Mouse (Mus musculus) kidney, adult 8-10 months (tissue): Measurements from ENCODE around the gene Txlng.
"Not testable (repeated sequence)": the region's sequence is repeated elsewhere in the genome, so short reads cannot be mapped to it uniquely, and the experiment has no call there.

Experiments used
- DNase-seq, 2 experiments: peaks; one replicate each; pipeline ENCODE4 v3.0.0; 2022

Gene Txlng

GRCm38 (mm10) chrX:162829203-162829708 lies at the start of gene Txlng:
TSS of gene Txlng (minus strand) at chrX:162829454.
- peak; percentile 97 to 99 for DNase-seq

DNA sequence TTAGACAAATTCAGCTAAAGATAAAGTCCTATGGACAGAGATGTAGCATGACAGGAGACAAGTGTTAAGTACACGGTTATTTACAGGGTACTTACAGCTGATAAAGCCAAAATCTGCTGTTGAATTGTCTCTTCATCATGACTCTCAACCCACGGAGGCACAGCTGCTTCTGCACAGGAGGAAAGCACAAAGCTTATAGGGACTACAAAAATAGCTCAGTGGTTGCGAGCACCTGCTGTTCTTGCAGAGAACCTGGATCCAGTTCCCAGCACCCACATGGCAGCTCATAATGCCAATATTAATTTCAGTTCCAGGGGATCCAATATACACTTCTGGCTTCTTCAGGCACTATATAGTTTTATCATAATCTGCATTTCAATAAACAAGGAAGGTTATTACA lies 49.0 kb upstream of the Txlng start:
- DNase-seq, result no peak

DNA sequence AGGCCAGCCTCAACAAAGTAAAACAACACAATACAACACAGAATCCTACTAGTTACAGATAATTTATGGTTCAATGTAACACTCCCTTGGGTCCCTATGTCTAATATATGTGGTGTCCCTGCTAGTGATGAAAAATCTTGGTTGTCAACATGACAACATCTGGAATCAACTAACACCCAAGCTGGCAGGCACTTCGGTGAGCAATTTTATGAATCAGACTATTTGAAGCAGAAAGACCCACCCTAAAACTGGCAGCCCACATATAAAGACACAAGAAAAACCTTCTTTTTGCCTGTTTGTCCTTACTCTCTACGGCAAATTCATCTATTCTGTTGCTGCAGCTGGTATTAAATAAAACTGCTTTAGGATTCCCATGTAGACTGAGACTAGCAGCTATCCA lies 44.5 kb upstream of the Txlng start:
- DNase-seq, result no peak

DNA sequence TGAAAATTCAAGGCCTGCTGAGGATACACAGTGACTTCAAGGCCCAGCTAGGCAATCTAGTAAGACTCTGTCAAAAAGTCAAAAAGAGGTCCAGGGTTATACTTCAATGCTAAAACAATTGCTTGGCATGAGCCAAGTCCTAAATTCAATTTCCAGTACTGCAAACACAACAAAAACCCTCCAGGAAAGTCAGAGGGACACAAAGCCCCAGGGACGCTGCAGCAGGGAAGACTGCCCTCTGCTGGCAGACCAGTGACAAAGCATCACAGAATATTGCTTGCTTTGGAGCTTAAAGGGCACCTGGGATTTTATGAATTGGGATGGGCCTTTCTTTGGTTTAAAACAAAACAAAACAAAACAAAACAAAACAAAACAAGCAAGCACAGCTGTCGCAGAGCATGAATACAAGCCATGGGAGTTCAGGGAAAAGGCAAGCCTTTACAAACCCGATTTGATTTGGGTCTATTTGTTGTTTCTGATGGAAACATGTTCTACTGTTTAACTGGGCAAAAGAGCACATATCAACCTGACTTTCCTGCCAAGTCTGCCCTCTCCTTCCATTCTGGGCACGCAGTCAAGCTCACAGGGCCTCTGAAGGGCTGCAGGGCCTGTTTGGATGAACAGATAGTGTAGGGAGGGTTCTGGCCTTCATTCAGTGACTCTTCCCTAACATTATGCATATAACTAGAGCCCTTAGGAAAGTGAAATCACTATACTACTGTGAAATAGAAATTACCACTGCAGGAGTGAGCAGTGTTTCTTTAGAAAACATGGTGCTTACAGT lies 42.7 kb upstream of the Txlng start:
- no peak for DNase-seq

DNA sequence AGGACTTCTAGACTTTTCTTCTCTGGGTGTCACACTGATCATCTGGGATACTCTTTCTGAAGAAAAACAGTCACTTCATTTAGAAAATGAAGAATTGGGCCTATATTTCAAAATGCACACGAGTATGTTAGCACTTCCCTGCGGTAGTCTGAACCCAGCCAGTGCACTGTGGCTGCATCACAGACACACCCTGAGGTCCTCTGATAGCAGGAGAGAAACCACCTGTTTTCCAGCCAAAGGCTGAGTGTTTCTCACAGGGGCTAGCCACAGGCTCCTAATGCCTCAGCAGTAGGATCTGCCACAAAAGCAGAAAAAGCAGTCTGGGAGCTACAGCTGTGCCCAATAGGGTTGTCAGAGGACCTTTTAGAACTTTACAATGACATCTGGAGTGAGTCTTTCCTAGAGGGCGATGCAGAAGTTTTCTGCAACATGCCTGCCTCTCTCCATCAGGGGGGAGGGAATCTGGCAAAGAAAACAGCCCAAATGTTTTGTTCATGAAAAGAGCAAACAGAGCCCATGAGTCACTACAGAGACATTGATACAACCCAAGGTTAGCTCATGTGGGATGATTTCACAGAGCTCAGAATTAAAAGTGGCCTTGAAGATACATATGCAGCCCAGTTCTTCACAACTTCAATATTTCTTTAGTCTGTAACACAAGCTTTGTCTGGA lies 39.2 kb upstream of the Txlng start:
- no peak for DNase-seq

- no peak for DNase-seq
Measured at GRCm38 (mm10) chrX:162848682-162849081, 19.4 kb upstream of the Txlng start.

- no peak for DNase-seq
Measured at GRCm38 (mm10) chrX:162845531-162845930, 16.3 kb upstream of the Txlng start.

- DNase-seq, result peak; percentile 9 to 28
Measured at GRCm38 (mm10) chrX:162844447-162845100, 15.3 kb upstream of the Txlng start.

- DNase-seq, result no peak
Measured at GRCm38 (mm10) chrX:162832101-162832500, 2.8 kb upstream of the Txlng start.

GRCm38 (mm10) chrX:162831542-162831941 lies 2.3 kb upstream of the Txlng start:
- DNase-seq, result no peak

GRCm38 (mm10) chrX:162831036-162831435 lies 1.8 kb upstream of the Txlng start:
- no peak for DNase-seq

GRCm38 (mm10) chrX:162830313-162830712 lies 1.1 kb upstream of the Txlng start:
- not testable (repeated sequence) for DNase-seq

DNA sequence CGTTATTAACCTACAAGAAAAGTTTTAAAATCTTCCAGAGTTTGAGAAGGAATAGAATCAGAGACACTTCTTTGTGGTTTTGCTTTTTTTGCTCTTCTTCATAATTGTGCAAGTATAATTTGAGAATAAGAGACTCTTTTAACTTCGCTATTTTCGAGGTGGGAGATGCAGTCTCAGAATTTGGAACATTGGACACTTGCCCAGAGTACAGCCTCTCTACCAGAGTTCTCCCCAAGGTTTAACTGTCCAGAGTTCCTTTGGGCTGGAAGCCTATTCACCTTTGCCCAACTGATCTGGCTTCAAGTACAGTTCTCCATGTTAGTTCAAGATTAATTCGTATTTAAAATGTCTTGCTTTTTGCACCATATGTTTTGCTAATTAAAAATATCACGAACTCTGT lies 487 bp upstream of the Txlng start:
- DNase-seq, result peak; percentile 32 to 66

- DNase-seq, result peak in 1 of 2 experiments; percentile 6
Measured at GRCm38 (mm10) chrX:162828783-162829182, 471 bp downstream of the Txlng start.

GRCm38 (mm10) chrX:162828016-162828415 lies 1.2 kb downstream of the Txlng start:
- DNase-seq, result no peak

GRCm38 (mm10) chrX:162800371-162800770 lies 28.9 kb downstream of the Txlng start:
- peak; percentile 37 to 43 for DNase-seq

- DNase-seq, result not testable (repeated sequence)
Measured at GRCm38 (mm10) chrX:162791392-162791791, 37.9 kb downstream of the Txlng start.

DNA sequence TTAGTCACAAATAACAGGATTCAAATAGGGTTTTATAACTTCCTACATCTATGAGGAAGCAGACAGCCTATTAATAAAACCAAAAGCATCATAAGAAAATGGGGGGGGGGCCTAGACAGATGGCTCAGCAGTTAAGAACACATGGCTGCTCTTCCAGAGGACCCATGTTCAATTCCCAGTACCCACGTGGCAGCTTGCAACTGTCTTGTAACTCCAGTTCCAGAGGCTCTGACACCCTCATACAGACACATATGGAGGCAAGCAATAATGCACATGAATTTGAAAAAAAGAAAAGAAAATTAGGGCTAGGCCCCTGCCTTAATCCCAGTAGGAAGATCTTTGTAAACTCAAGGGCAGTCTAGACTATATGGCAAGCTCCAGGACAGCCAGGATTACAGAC lies 40.9 kb downstream of the Txlng start:
- DNase-seq, result no peak

- no peak for DNase-seq
Measured at GRCm38 (mm10) chrX:162770726-162771125, 58.5 kb downstream of the Txlng start.

GRCm38 (mm10) chrX:162761716-162762395 lies 67.4 kb downstream of the Txlng start:
- peak in 1 of 2 experiments; percentile 5 for DNase-seq

DNA sequence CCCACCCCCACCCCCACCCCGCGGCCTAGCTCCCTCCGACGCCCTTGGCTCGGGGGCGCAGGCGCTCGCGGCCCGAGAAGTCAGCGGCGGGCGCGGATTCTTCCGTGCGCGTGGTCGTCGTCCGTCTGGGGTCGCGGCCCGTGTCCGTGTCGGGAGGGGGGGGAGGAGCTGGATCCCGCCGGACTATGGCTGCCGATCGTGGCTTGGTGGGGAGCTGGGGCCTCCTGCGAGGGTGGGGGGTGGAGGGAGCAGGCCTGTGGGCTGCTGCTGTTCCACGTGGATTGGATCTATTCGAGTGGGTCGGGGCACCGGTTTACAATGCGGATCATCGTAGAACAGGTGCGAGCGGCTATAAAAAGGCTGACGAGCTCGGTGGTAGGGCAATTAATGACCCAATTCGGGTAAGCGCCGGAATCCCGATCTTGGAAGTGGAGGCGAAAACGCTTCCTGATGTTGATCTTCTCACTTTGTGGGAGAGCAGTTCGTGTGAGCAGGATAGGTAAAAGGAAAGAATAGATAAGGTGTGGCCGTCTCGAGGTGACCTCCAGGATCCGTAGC lies 68.2 kb downstream of the Txlng start:
- peak in 1 of 2 experiments; percentile 4 for DNase-seq

GRCm38 (mm10) chrX:162760115-162760942 lies 68.9 kb downstream of the Txlng start, which contains the start of gene Rbbp7:
TSS of gene Rbbp7 (plus strand) at chrX:162760402.
- peak; percentile 88 to 91 for DNase-seq
